Mouse (Mus musculus): ENCODE results near the gene Vamp8.

DNA sequence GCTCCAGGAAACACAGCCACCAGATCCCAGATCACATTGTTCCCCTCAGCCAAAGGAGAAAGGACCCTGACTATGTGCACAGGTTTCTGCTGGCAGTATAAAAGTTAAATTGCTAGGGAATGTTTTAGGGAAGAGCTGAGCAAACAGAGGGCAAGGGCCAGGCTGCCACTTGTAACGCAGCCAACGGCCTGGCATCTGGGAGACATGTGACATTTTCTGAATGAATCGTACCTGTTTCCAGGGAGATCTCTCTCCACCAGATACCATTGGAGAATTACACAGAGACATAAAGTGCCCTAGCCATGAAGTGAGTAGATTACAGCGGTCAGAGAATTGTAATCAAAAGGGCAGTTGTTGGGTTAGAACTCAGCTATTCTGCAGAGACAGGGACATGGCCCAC, 17.3 kb downstream of the Vamp8 start:
- TF ChIP-seq CTCF (conservative IDR thresholded peaks at IDR 0.05; ENCODE audit: low read length) (no peak), NANOG (IDR thresholded peaks at IDR 0.05; ENCODE audit: borderline replicate concordance, low read length) (no peak), POU5F1 (IDR thresholded peaks at IDR 0.05; ENCODE audit: borderline replicate concordance, low read length) (no peak)

Data from E14TG2a.4 (cell line).